Mouse (Mus musculus): ENCODE results near the gene Rrp15. TPM values are rescaled to one million over a fixed set of nuclear protein-coding genes. Genes with fewer than 3 reads are reported as not detected.
"Not testable (repeated sequence)": the region's sequence is repeated elsewhere in the genome, so short reads cannot be mapped to it uniquely, and the experiment has no call there.

The Rrp15 gene
- 10 to 100 TPM; 17.5 to 19.5 TPM for total RNA-seq (2021)
- long read RNA-seq, transcript Rrp15-201 (5 exons, 1,321 nt): major isoform, 13 of 18 reads
- long read RNA-seq, partial matches to known transcripts: 3 of 18 reads
- long read RNA-seq, other reads (novel, unspliced or antisense): 1 of 18 reads

- peak; percentile 93 to 94 for DNase-seq (ENCODE audit: low spot score in 2 of 2)
Observed at GRCm38 (mm10) chr1:186748724-186749653, at the start of gene Rrp15. Gene Rrp15, minus strand, starts transcription at chr1:186749358.

GRCm38 (mm10) chr1:186797991-186798390 is 48.8 kb upstream of the Rrp15 start:
- DNase-seq (ENCODE audit: low spot score in 2 of 2): no peak

- DNase-seq (ENCODE audit: low spot score in 2 of 2): no peak
Observed at GRCm38 (mm10) chr1:186785359-186785758, 36.2 kb upstream of the Rrp15 start.

- no peak for DNase-seq (ENCODE audit: low spot score in 2 of 2)
Observed at GRCm38 (mm10) chr1:186780826-186781225, 31.7 kb upstream of the Rrp15 start.

GRCm38 (mm10) chr1:186773124-186773523 is 24.0 kb upstream of the Rrp15 start:
- DNase-seq (ENCODE audit: low spot score in 2 of 2): no peak

- no peak for DNase-seq (ENCODE audit: low spot score in 2 of 2)
Observed at GRCm38 (mm10) chr1:186772547-186773077, 23.5 kb upstream of the Rrp15 start.

- DNase-seq (ENCODE audit: low spot score in 2 of 2): no peak
Observed at GRCm38 (mm10) chr1:186772005-186772404, 22.8 kb upstream of the Rrp15 start.

- no peak for DNase-seq (ENCODE audit: low spot score in 2 of 2)
Observed at GRCm38 (mm10) chr1:186770659-186771058, 21.5 kb upstream of the Rrp15 start.

GRCm38 (mm10) chr1:186768392-186768791 is 19.2 kb upstream of the Rrp15 start:
- no peak for DNase-seq (ENCODE audit: low spot score in 2 of 2)

GRCm38 (mm10) chr1:186763451-186763850 is 14.3 kb upstream of the Rrp15 start:
- DNase-seq (ENCODE audit: low spot score in 2 of 2): not testable (repeated sequence)

- DNase-seq (ENCODE audit: low spot score in 2 of 2): peak in 1 of 2 experiments; percentile 12
Observed at GRCm38 (mm10) chr1:186749675-186750283, 621 bp upstream of the Rrp15 start.

GRCm38 (mm10) chr1:186739828-186740227 is 9.3 kb downstream of the Rrp15 start:
- no peak for DNase-seq (ENCODE audit: low spot score in 2 of 2)

GRCm38 (mm10) chr1:186735537-186735936 is 13.6 kb downstream of the Rrp15 start:
- DNase-seq (ENCODE audit: low spot score in 2 of 2): no peak

- no peak for DNase-seq (ENCODE audit: low spot score in 2 of 2)
Observed at GRCm38 (mm10) chr1:186733052-186733451, 16.1 kb downstream of the Rrp15 start.

- no peak for DNase-seq (ENCODE audit: low spot score in 2 of 2)
Observed at GRCm38 (mm10) chr1:186728778-186729177, 20.4 kb downstream of the Rrp15 start.

- DNase-seq (ENCODE audit: low spot score in 2 of 2): no peak
Observed at GRCm38 (mm10) chr1:186726117-186726516, 23.0 kb downstream of the Rrp15 start.

GRCm38 (mm10) chr1:186722299-186722698 is 26.9 kb downstream of the Rrp15 start:
- no peak for DNase-seq (ENCODE audit: low spot score in 2 of 2)

- peak; percentile 91 to 92 for DNase-seq (ENCODE audit: low spot score in 2 of 2)
Observed at GRCm38 (mm10) chr1:186721846-186722245, 27.3 kb downstream of the Rrp15 start.

- no peak for DNase-seq (ENCODE audit: low spot score in 2 of 2)
Observed at GRCm38 (mm10) chr1:186721166-186721565, 28.0 kb downstream of the Rrp15 start.

GRCm38 (mm10) chr1:186719708-186720107 is 29.4 kb downstream of the Rrp15 start:
- no peak for DNase-seq (ENCODE audit: low spot score in 2 of 2)

- DNase-seq (ENCODE audit: low spot score in 2 of 2): no peak
Observed at GRCm38 (mm10) chr1:186718881-186719280, 30.3 kb downstream of the Rrp15 start.

Data from layer of hippocampus, postnatal 10 days (tissue).